Mouse (Mus musculus) layer of hippocampus, postnatal 36 days (tissue): ENCODE results near the gene A930002H24Rik. TPM values are rescaled to one million over a fixed set of nuclear protein-coding genes. Genes with fewer than 3 reads are reported as not detected.
"Not testable (repeated sequence)": the region's sequence is repeated elsewhere in the genome, so short reads cannot be mapped to it uniquely, and the experiment has no call there.

Experiments used
- DNase-seq, 2 experiments: peaks; one replicate each; pipeline ENCODE4 v3.0.0; 2022
- total RNA-seq, 2 experiments: library from RNA; stranded (reverse); gene quantifications; 2 replicates each; pipeline ENCODE4 v1.2.3; 2021

A930002H24Rik gene
- total RNA-seq = not detected

GRCm38 (mm10) chr17:63863647-63864149 is at the start of gene A930002H24Rik:
Gene A930002H24Rik, minus strand, starts transcription at chr17:63863791.
- DNase-seq = peak; percentile 99

GRCm38 (mm10) chr17:63909297-63909696 is 45.7 kb upstream of the A930002H24Rik start:
- DNase-seq = no peak

- DNase-seq = no peak
These were observed 33.5 kb upstream of the A930002H24Rik start for GRCm38 (mm10) chr17:63897050-63897449.

- no peak for DNase-seq
These were observed 32.2 kb upstream of the A930002H24Rik start for GRCm38 (mm10) chr17:63895829-63896228.

GRCm38 (mm10) chr17:63890611-63891010 is 27.0 kb upstream of the A930002H24Rik start:
- no peak for DNase-seq

GRCm38 (mm10) chr17:63886988-63887387 is 23.4 kb upstream of the A930002H24Rik start:
- DNase-seq = no peak

- no peak for DNase-seq
These were observed 16.4 kb upstream of the A930002H24Rik start for GRCm38 (mm10) chr17:63880009-63880408.

GRCm38 (mm10) chr17:63878889-63879288 is 15.3 kb upstream of the A930002H24Rik start:
- peak in 1 of 2 experiments; percentile 11 for DNase-seq

GRCm38 (mm10) chr17:63871773-63872172 is 8.2 kb upstream of the A930002H24Rik start:
- no peak for DNase-seq

- DNase-seq = no peak
These were observed 580 bp upstream of the A930002H24Rik start for GRCm38 (mm10) chr17:63864171-63864571.

GRCm38 (mm10) chr17:63863012-63863630 is 470 bp downstream of the A930002H24Rik start, which contains the start of gene Fer:
Gene Fer, plus strand, starts transcription at chr17:63863062.
- no peak for DNase-seq

- no peak for DNase-seq
These were observed 1.2 kb downstream of the A930002H24Rik start for GRCm38 (mm10) chr17:63862399-63862798.

- no peak for DNase-seq
These were observed 2.6 kb downstream of the A930002H24Rik start for GRCm38 (mm10) chr17:63860988-63861387.

- no peak for DNase-seq
These were observed 6.5 kb downstream of the A930002H24Rik start for GRCm38 (mm10) chr17:63857023-63857544.

GRCm38 (mm10) chr17:63850016-63850415 is 13.6 kb downstream of the A930002H24Rik start:
- DNase-seq = no peak

GRCm38 (mm10) chr17:63849566-63849965 is 14.0 kb downstream of the A930002H24Rik start:
- DNase-seq = peak; percentile 79 to 83

GRCm38 (mm10) chr17:63849151-63849550 is 14.4 kb downstream of the A930002H24Rik start:
- no peak for DNase-seq

GRCm38 (mm10) chr17:63845766-63846165 is 17.8 kb downstream of the A930002H24Rik start:
- not testable (repeated sequence) for DNase-seq

- no peak for DNase-seq
These were observed 18.7 kb downstream of the A930002H24Rik start for GRCm38 (mm10) chr17:63844936-63845335.

- DNase-seq = no peak
These were observed 21.4 kb downstream of the A930002H24Rik start for GRCm38 (mm10) chr17:63842226-63842625.

GRCm38 (mm10) chr17:63839636-63840269 is 23.8 kb downstream of the A930002H24Rik start:
- DNase-seq = no peak

- no peak for DNase-seq
These were observed 25.4 kb downstream of the A930002H24Rik start for GRCm38 (mm10) chr17:63838144-63838543.

- no peak for DNase-seq
These were observed 26.9 kb downstream of the A930002H24Rik start for GRCm38 (mm10) chr17:63836641-63837040.

- no peak for DNase-seq
These were observed 27.4 kb downstream of the A930002H24Rik start for GRCm38 (mm10) chr17:63836223-63836622.
